ENCODE assay signal across 8 mouse cellular contexts in genomic region chr4:141559131-141559897, GRCm38 (mm10). TPM values are rescaled to one million over a fixed set of nuclear protein-coding genes. Genes with fewer than 3 reads are reported as not detected.
DNase-seq lines count a peak whose midpoint lies in the region; ATAC-seq and TF ChIP-seq lines count a peak whose summit lies in the region.

No protein-coding gene starts in this region.

- H3K9ac ChIP-seq in ES-E14 (ENCODE audit: insufficient read depth, low read depth, low read length, poor library complexity, severe bottlenecking): peak overlapping the region; percentile 81
- H3K9ac ChIP-seq in forebrain, embryonic 14.5 days (ENCODE audit: low read length): peak overlapping the region; percentile 65
- peak overlapping the region; percentile 52 for H3K9ac ChIP-seq in liver, postnatal 0 days (replicated peaks)
- H3K9ac ChIP-seq in neural tube, embryonic 13.5 days: peak overlapping the region; percentile 72

- under 1% methylated on average over 30 of the region's 30 CpGs for WGBS in forebrain, embryonic 14.5 days
- under 1% methylated on average over 30 of the region's 30 CpGs for WGBS in liver, postnatal 0 days (ENCODE audit: insufficient replicate concordance)
- 0% methylated on average over 30 of the region's 30 CpGs for WGBS in neural tube, embryonic 13.5 days

- H3K4me3 ChIP-seq in ES-E14 (ENCODE audit: insufficient read depth in 1 of 2, low read depth in 1 of 2, low read length in 2 of 2, poor library complexity in 1 of 2, severe bottlenecking in 1 of 2): peak overlapping the region; percentile 59 to 61
- peak overlapping the region; percentile 35 for H3K4me3 ChIP-seq in forebrain, embryonic 14.5 days (ENCODE audit: low read depth, low read length)
- peak overlapping the region; percentile 47 for H3K4me3 ChIP-seq in liver, postnatal 0 days (ENCODE audit: low read depth, low read length)
- H3K4me3 ChIP-seq in neural tube, embryonic 13.5 days: peak overlapping the region; percentile 39
- peak overlapping the region; percentile 72 for H3K4me3 ChIP-seq in testis, adult 2 months (ENCODE audit: control insufficient read depth, low read depth, low read length)

- intact Hi-C loops in heart, postnatal 14 days (cut with DNase I): no loop called here

- DNase-seq in ES-E14 (ENCODE audit: low read depth, low spot score): no peak
- DNase-seq in cerebellum, adult 11-12 months: peak; percentile 80
- peak; percentile 89 for DNase-seq in forebrain, embryonic 14.5 days (ENCODE audit: low spot score)
- DNase-seq in heart, postnatal 14 days: peak; percentile 68 to 77
- DNase-seq in layer of hippocampus, adult 11-12 months (ENCODE audit: low spot score): peak; percentile 74
- peak; percentile 83 for DNase-seq in liver, postnatal 0 days

- no peaks in the 10 kb centered on the region for H3K27me3 ChIP-seq in forebrain, embryonic 14.5 days (replicated peaks; ENCODE audit: control insufficient read depth, insufficient read depth, low read length)
- H3K27me3 ChIP-seq in liver, postnatal 0 days (ENCODE audit: insufficient read depth, low read length): no peaks in the 10 kb centered on the region
- no peaks in the 10 kb centered on the region for H3K27me3 ChIP-seq in neural tube, embryonic 13.5 days
- H3K27me3 ChIP-seq in testis, adult 2 months (ENCODE audit: control insufficient read depth, insufficient read depth, low read length): no peaks in the 10 kb centered on the region

- H3K4me2 ChIP-seq in forebrain, embryonic 14.5 days (ENCODE audit: low read length): peak overlapping the region; percentile 84
- peak overlapping the region; percentile 85 for H3K4me2 ChIP-seq in liver, postnatal 0 days (ENCODE audit: low read depth, low read length)
- H3K4me2 ChIP-seq in neural tube, embryonic 13.5 days: peak overlapping the region; percentile 81

- TF ChIP-seq POLR2A in testis, adult 2 months (IDR thresholded peaks at IDR 0.05; ENCODE audit: control insufficient read depth, low read depth, low read length): no peak

- no peak for TF ChIP-seq CTCF in liver, postnatal 0 days (IDR thresholded peaks at IDR 0.05; ENCODE audit: low read depth)
- TF ChIP-seq CTCF in testis, adult 2 months (IDR thresholded peaks at IDR 0.05; ENCODE audit: control insufficient read depth, insufficient read depth, insufficient replicate concordance, low read depth, low read length): no peak

- in situ Hi-C loops in ES-E14 (cut with MboI; ENCODE audit: low sequenced_read_pairs in 2 of 2, unreplicated experiment in 2 of 2): no loop called here

- H3K4me1 ChIP-seq in ES-E14 (ENCODE audit: control insufficient read depth in 2 of 2, insufficient read depth in 2 of 2, low read length in 2 of 2, poor library complexity in 1 of 2): peaks cover 13 to 25% of the 10 kb centered on the region in 2 experiments
- peaks cover 12% of the 10 kb centered on the region; the same call in 1 of the 2 replicates for H3K4me1 ChIP-seq in forebrain, embryonic 14.5 days (ENCODE audit: control insufficient read depth, insufficient read depth, low read length)
- peaks cover 18% of the 10 kb centered on the region for H3K4me1 ChIP-seq in liver, postnatal 0 days (ENCODE audit: insufficient read depth)
- H3K4me1 ChIP-seq in neural tube, embryonic 13.5 days (replicated peaks): peaks cover 20% of the 10 kb centered on the region
- no peaks in the 10 kb centered on the region; the same call in 1 of the 2 replicates for H3K4me1 ChIP-seq in testis, adult 2 months (ENCODE audit: control insufficient read depth, insufficient read depth, low read length)

- H3K9me3 ChIP-seq in ES-E14 (ENCODE audit: control insufficient read depth, insufficient read depth, low read depth, low read length): no peaks in the 10 kb centered on the region
- H3K9me3 ChIP-seq in forebrain, embryonic 14.5 days (replicated peaks; ENCODE audit: control insufficient read depth, low read length): no peaks in the 10 kb centered on the region
- H3K9me3 ChIP-seq in liver, postnatal 0 days (ENCODE audit: low read length): no peaks in the 10 kb centered on the region
- no peaks in the 10 kb centered on the region for H3K9me3 ChIP-seq in neural tube, embryonic 13.5 days

- peak; percentile 69 for ATAC-seq in forebrain, embryonic 14.5 days
- peak; percentile 85 for ATAC-seq in liver, postnatal 0 days
- ATAC-seq in neural tube, embryonic 13.5 days (ENCODE audit: low read depth): peak; percentile 78

- H3K36me3 ChIP-seq in ES-E14 (ENCODE audit: control insufficient read depth, insufficient read depth, low read length, poor library complexity, severe bottlenecking): peaks cover 3% of the 10 kb centered on the region; the same call in 1 of the 2 replicates
- H3K36me3 ChIP-seq in forebrain, embryonic 14.5 days (ENCODE audit: control insufficient read depth, insufficient read depth, low read length): no peaks in the 10 kb centered on the region
- H3K36me3 ChIP-seq in liver, postnatal 0 days (replicated peaks; ENCODE audit: insufficient read depth, low read length): no peaks in the 10 kb centered on the region
- H3K36me3 ChIP-seq in neural tube, embryonic 13.5 days: no peaks in the 10 kb centered on the region
- H3K36me3 ChIP-seq in testis, adult 2 months (ENCODE audit: control insufficient read depth, insufficient read depth, low read length): no peaks in the 10 kb centered on the region

- peak overlapping the region; percentile 98 for H3K27ac ChIP-seq in ES-E14 (ENCODE audit: insufficient read depth, low read depth, low read length, poor library complexity, severe bottlenecking)
- H3K27ac ChIP-seq in forebrain, embryonic 14.5 days (ENCODE audit: low read depth, low read length): peak overlapping the region; percentile 86
- peak overlapping the region; percentile 95 for H3K27ac ChIP-seq in liver, postnatal 0 days (ENCODE audit: low read depth)
- H3K27ac ChIP-seq in neural tube, embryonic 13.5 days (replicated peaks): peak overlapping the region; percentile 90
- H3K27ac ChIP-seq in testis, adult 2 months (ENCODE audit: control insufficient read depth, insufficient read depth, low read depth, low read length): peak overlapping the region; percentile 73

- peak; percentile 61 for TF ChIP-seq EP300 in liver, postnatal 0 days (IDR thresholded peaks at IDR 0.05; ENCODE audit: low read depth)

TF ChIP-seq in ES-E14, 5 proteins besides CTCF, POLR2A, EP300 and RAD21:
- no peak for TF ChIP-seq ZC3H11A (IDR thresholded peaks at IDR 0.05; ENCODE audit: borderline replicate concordance, low read depth, low read length)
- peak; percentile 97 for TF ChIP-seq MAFK (IDR thresholded peaks at IDR 0.05; ENCODE audit: insufficient read depth, low read depth, low read length)

RNA-seq across cellular contexts. Expression of gene Spen, which starts 20.9 kb away (rescaled TPM):
- 51.5 and 58.6 TPM in 2 replicates for total RNA-seq in ES-E14 (2012; rRNA removed)
- 10.7 and 14.0 TPM in 2 replicates for polyA plus RNA-seq in forebrain, embryonic 14.5 days (2014; fragmentation: Nextera tagmentation; extraction: Ambion mirVana)
- total RNA-seq in heart, postnatal 14 days (2021): 10 to 100 TPM; 33.8 to 34.0 TPM
- polyA plus RNA-seq in liver, postnatal 0 days (2015; fragmentation: Nextera tagmentation; extraction: Ambion mirVana): 2.3 and 3.0 TPM in 2 replicates
- polyA plus RNA-seq in neural tube, embryonic 13.5 days (2015; fragmentation: Nextera tagmentation; extraction: Ambion mirVana): 13.8 and 19.5 TPM in 2 replicates
- 16.9 and 20.1 TPM in 2 replicates for polyA plus RNA-seq in testis, adult 2 months (2012; rRNA removed)

RNA-seq across cellular contexts. Expression of gene Fblim1, which starts 46.6 kb away (rescaled TPM):
- total RNA-seq in ES-E14 (2012; rRNA removed): 71.3 and 112 TPM in 2 replicates
- 15.1 and 19.7 TPM in 2 replicates for polyA plus RNA-seq in forebrain, embryonic 14.5 days (2014; fragmentation: Nextera tagmentation; extraction: Ambion mirVana)
- total RNA-seq in heart, postnatal 14 days (2021): 100 to 1,000 TPM; 299 to 338 TPM
- polyA plus RNA-seq in liver, postnatal 0 days (2015; fragmentation: Nextera tagmentation; extraction: Ambion mirVana): 1.5 and 1.8 TPM in 2 replicates
- 32.1 and 36.6 TPM in 2 replicates for polyA plus RNA-seq in neural tube, embryonic 13.5 days (2015; fragmentation: Nextera tagmentation; extraction: Ambion mirVana)
- 3.1 and 4.4 TPM in 2 replicates for polyA plus RNA-seq in testis, adult 2 months (2012; rRNA removed)

RNA-seq across cellular contexts. Expression of gene Tmem82, which starts 59.1 kb away (rescaled TPM):
- 3.9 and 10.1 TPM in 2 replicates for total RNA-seq in ES-E14 (2012; rRNA removed)
- polyA plus RNA-seq in forebrain, embryonic 14.5 days (2014; fragmentation: Nextera tagmentation; extraction: Ambion mirVana): 0.12 TPM in 1 of 2 replicates, not detected in the other
- 10 to 100 TPM; 30.1 to 35.4 TPM for total RNA-seq in heart, postnatal 14 days (2021)
- polyA plus RNA-seq in liver, postnatal 0 days (2015; fragmentation: Nextera tagmentation; extraction: Ambion mirVana): 17.3 and 17.8 TPM in 2 replicates
- 0.31 TPM in 1 of 2 replicates, not detected in the other for polyA plus RNA-seq in neural tube, embryonic 13.5 days (2015; fragmentation: Nextera tagmentation; extraction: Ambion mirVana)
- 3.5 and 3.9 TPM in 2 replicates for polyA plus RNA-seq in testis, adult 2 months (2012; rRNA removed)
